Mouse (Mus musculus): ENCODE data around the gene Vhl. TPM values are rescaled to one million over a fixed set of nuclear protein-coding genes. Genes with fewer than 3 reads are reported as not detected.

Gene Vhl
- 31.5 TPM for polyA plus RNA-seq (2015; fragmentation: Illumina TruSeq; extraction: RNeasy Lipid Tissue Mini Kit (QIAGEN cat#74804); ENCODE audit: insufficient read depth, low replicate concordance)

GRCm38 (mm10) chr6:113623941-113624751 lies at the start of gene Vhl:
Gene Vhl (plus strand): TSS chr6:113623959.

DNA sequence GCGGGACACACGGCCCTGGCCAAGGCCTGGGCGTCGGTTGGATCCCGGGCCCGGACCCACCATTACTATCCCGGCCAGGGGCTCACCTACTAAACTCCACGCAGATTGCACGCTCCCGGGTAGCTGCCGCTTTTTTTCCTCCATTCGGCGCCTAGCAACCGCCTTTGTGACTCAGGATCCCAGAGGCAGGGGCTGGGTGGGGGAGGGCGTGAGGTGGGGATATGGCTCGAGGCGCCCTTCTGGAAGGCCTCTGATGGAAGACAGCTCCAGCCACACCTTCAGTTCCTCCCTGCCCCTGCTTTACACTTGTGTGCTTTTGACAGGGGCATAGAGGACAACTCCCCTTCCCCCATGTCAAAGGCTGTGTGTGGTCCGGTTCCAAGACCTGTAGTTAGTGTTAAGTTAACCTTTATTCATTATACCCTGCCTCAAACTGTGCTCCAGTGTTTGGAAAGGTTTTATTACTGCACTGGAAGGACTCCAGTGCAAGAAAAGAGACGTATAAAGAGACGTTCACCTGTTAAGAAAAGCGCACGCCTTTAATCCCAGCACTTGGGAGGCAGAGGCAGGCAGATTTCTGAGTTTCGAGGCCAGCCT lies 23.1 kb upstream of the Vhl start, which contains the start of gene Fancd2os:
Gene Fancd2os (minus strand): TSS at position 173 of the 597 bp plus-strand sequence.

GRCm38 (mm10) chr6:113604432-113605223 lies 19.1 kb upstream of the Vhl start, which contains the start of gene Brk1:
Gene Brk1 (plus strand): TSS chr6:113604772.

GRCm38 (mm10) chr6:113638302-113639040 lies 14.7 kb downstream of the Vhl start, which contains the start of gene Irak2:
Gene Irak2 (plus strand): TSS chr6:113638467.

Other genes starting within 250 kb of the Vhl start
- gene Tada3, start 246.1 kb upstream of the Vhl start, polyA plus RNA-seq (2015; fragmentation: Illumina TruSeq; extraction: RNeasy Lipid Tissue Mini Kit (QIAGEN cat#74804); ENCODE audit: insufficient read depth, low replicate concordance): 7.6 TPM
- gene Arpc4, start 245.8 kb upstream of the Vhl start, polyA plus RNA-seq (2015; fragmentation: Illumina TruSeq; extraction: RNeasy Lipid Tissue Mini Kit (QIAGEN cat#74804); ENCODE audit: insufficient read depth, low replicate concordance): 323 TPM
- 14.6 TPM for gene Ttll3, start 234.7 kb upstream of the Vhl start, polyA plus RNA-seq (2015; fragmentation: Illumina TruSeq; extraction: RNeasy Lipid Tissue Mini Kit (QIAGEN cat#74804); ENCODE audit: insufficient read depth, low replicate concordance)
- 3.2 TPM for gene Rpusd3, start 204.6 kb upstream of the Vhl start, polyA plus RNA-seq (2015; fragmentation: Illumina TruSeq; extraction: RNeasy Lipid Tissue Mini Kit (QIAGEN cat#74804); ENCODE audit: insufficient read depth, low replicate concordance)
- gene Cidec, start 188.2 kb upstream of the Vhl start, polyA plus RNA-seq (2015; fragmentation: Illumina TruSeq; extraction: RNeasy Lipid Tissue Mini Kit (QIAGEN cat#74804); ENCODE audit: insufficient read depth, low replicate concordance): 1.0 TPM
- 36.6 TPM for gene Jagn1, start 181.4 kb upstream of the Vhl start, polyA plus RNA-seq (2015; fragmentation: Illumina TruSeq; extraction: RNeasy Lipid Tissue Mini Kit (QIAGEN cat#74804); ENCODE audit: insufficient read depth, low replicate concordance)
- 0.30 TPM for gene Il17re, start 165.5 kb upstream of the Vhl start, polyA plus RNA-seq (2015; fragmentation: Illumina TruSeq; extraction: RNeasy Lipid Tissue Mini Kit (QIAGEN cat#74804); ENCODE audit: insufficient read depth, low replicate concordance)
- gene Il17rc, start 152.5 kb upstream of the Vhl start, polyA plus RNA-seq (2015; fragmentation: Illumina TruSeq; extraction: RNeasy Lipid Tissue Mini Kit (QIAGEN cat#74804); ENCODE audit: insufficient read depth, low replicate concordance): 1.5 TPM
- gene Creld1, start 140.7 kb upstream of the Vhl start, polyA plus RNA-seq (2015; fragmentation: Illumina TruSeq; extraction: RNeasy Lipid Tissue Mini Kit (QIAGEN cat#74804); ENCODE audit: insufficient read depth, low replicate concordance): 8.4 TPM
- gene Prrt3, start 122.0 kb upstream of the Vhl start, polyA plus RNA-seq (2015; fragmentation: Illumina TruSeq; extraction: RNeasy Lipid Tissue Mini Kit (QIAGEN cat#74804); ENCODE audit: insufficient read depth, low replicate concordance): not detected
- gene Emc3, start 92.3 kb upstream of the Vhl start, polyA plus RNA-seq (2015; fragmentation: Illumina TruSeq; extraction: RNeasy Lipid Tissue Mini Kit (QIAGEN cat#74804); ENCODE audit: insufficient read depth, low replicate concordance): 72.2 TPM
- gene Fancd2, start 92.3 kb upstream of the Vhl start, polyA plus RNA-seq (2015; fragmentation: Illumina TruSeq; extraction: RNeasy Lipid Tissue Mini Kit (QIAGEN cat#74804); ENCODE audit: insufficient read depth, low replicate concordance): 7.1 TPM
- gene Fancd2os, start 23.2 kb upstream of the Vhl start, polyA plus RNA-seq (2015; fragmentation: Illumina TruSeq; extraction: RNeasy Lipid Tissue Mini Kit (QIAGEN cat#74804); ENCODE audit: insufficient read depth, low replicate concordance): not detected
- gene Brk1, start 19.2 kb upstream of the Vhl start, polyA plus RNA-seq (2015; fragmentation: Illumina TruSeq; extraction: RNeasy Lipid Tissue Mini Kit (QIAGEN cat#74804); ENCODE audit: insufficient read depth, low replicate concordance): 231 TPM
- gene Irak2, start 14.5 kb downstream of the Vhl start, polyA plus RNA-seq (2015; fragmentation: Illumina TruSeq; extraction: RNeasy Lipid Tissue Mini Kit (QIAGEN cat#74804); ENCODE audit: insufficient read depth, low replicate concordance): 46.2 TPM
- gene Tatdn2, start 73.1 kb downstream of the Vhl start, polyA plus RNA-seq (2015; fragmentation: Illumina TruSeq; extraction: RNeasy Lipid Tissue Mini Kit (QIAGEN cat#74804); ENCODE audit: insufficient read depth, low replicate concordance): 67.1 TPM
- gene Ghrl, start 95.9 kb downstream of the Vhl start, polyA plus RNA-seq (2015; fragmentation: Illumina TruSeq; extraction: RNeasy Lipid Tissue Mini Kit (QIAGEN cat#74804); ENCODE audit: insufficient read depth, low replicate concordance): not detected
- gene Sec13, start 116.8 kb downstream of the Vhl start, polyA plus RNA-seq (2015; fragmentation: Illumina TruSeq; extraction: RNeasy Lipid Tissue Mini Kit (QIAGEN cat#74804); ENCODE audit: insufficient read depth, low replicate concordance): 94.0 TPM

All from spleen, adult 10 weeks (tissue).